In genomic region chr13:84234019-84234418, GRCm38 (mm10) we compare ENCODE assay signal across 27 mouse cellular contexts. TPM values are rescaled to one million over a fixed set of nuclear protein-coding genes. Genes with fewer than 3 reads are reported as not detected.
DNase-seq lines count a peak whose midpoint lies in the region; ATAC-seq and TF ChIP-seq lines count a peak whose summit lies in the region.
"Had no signal": no experiment of that assay in that cellular context is flagged by ENCODE, and none has a peak within 500 bp of the region (broad histone marks: within the 10 kb centered on the region; RNA-seq: fewer than 3 reads in every experiment).

No protein-coding gene starts in this region.

- no peaks in the 10 kb centered on the region for H3K9me3 ChIP-seq in intestine, embryonic 15.5 days
- H3K9me3 ChIP-seq in intestine, embryonic 16.5 days (ENCODE audit: control insufficient read depth, low read length) = peaks cover 11% of the 10 kb centered on the region

- H3K27me3 ChIP-seq in liver, adult 2 months (ENCODE audit: control insufficient read depth, insufficient read depth, low read length) = no peaks in the 10 kb centered on the region
- H3K27me3 ChIP-seq in intestine, embryonic 15.5 days (replicated peaks) = no peaks in the 10 kb centered on the region
- H3K27me3 ChIP-seq in intestine, embryonic 16.5 days (replicated peaks; ENCODE audit: control insufficient read depth, insufficient read depth, low read length) = no peaks in the 10 kb centered on the region
- H3K27me3 ChIP-seq: embryonic facial prominence, embryonic 13.5 days; forebrain, embryonic 13.5 days; heart, embryonic 13.5 days had no signal

- peak; percentile 56 for DNase-seq in liver, adult 2 months (ENCODE audit: extremely low read depth, low read depth, low spot score)
- no peak for DNase-seq in liver
- DNase-seq in left cerebral cortex, adult 18-20 months (ENCODE audit: low spot score in 2 of 2) = no peak
- DNase-seq in thymus, postnatal 4 days = no peak
- DNase-seq: adrenal gland, adult 2 months; adrenal gland, postnatal 14 days; cerebellum, adult 11 months; cerebellum, adult 2 months; cerebellum, adult 9-11 months; cerebellum, postnatal 25 days; embryo, embryonic 11 days; gastrocnemius, postnatal 10 days; gastrocnemius, postnatal 36 days; heart, adult 2 months; heart, postnatal 14 days; heart, postnatal 4 days had no signal

- no peak for TF ChIP-seq POLR2A in liver, adult 2 months (IDR thresholded peaks at IDR 0.05; ENCODE audit: extremely low read depth, insufficient read depth, low read length)

- no peaks in the 10 kb centered on the region for H3K36me3 ChIP-seq in liver, adult 2 months (ENCODE audit: control insufficient read depth, insufficient read depth, low read length)
- H3K36me3 ChIP-seq in intestine, embryonic 15.5 days = no peaks in the 10 kb centered on the region; the same call in 1 of the 2 replicates
- H3K36me3 ChIP-seq in intestine, embryonic 16.5 days (ENCODE audit: control insufficient read depth, insufficient read depth, low read length) = no peaks in the 10 kb centered on the region; the same call in 1 of the 2 replicates

- no peak overlapping the region for H3K4me3 ChIP-seq in liver, adult 2 months (ENCODE audit: insufficient read depth, low read depth, low read length)
- no peak overlapping the region for H3K4me3 ChIP-seq in intestine, embryonic 15.5 days (replicated peaks)
- no peak overlapping the region for H3K4me3 ChIP-seq in intestine, embryonic 16.5 days (ENCODE audit: low read length)
- H3K4me3 ChIP-seq: embryonic facial prominence, embryonic 10.5 days; embryonic facial prominence, embryonic 13.5 days; erythroblast, embryonic 14.5 days; forebrain, embryonic 13.5 days; heart, adult 2 months; heart, embryonic 10.5 days; heart, embryonic 13.5 days had no signal

- peak overlapping the region; percentile 18; the same call in 1 of the 2 replicates for H3K27ac ChIP-seq in liver, adult 2 months (replicated peaks; ENCODE audit: insufficient read depth, low read depth, low read length)
- H3K27ac ChIP-seq in intestine, embryonic 15.5 days = no peak overlapping the region
- no peak overlapping the region for H3K27ac ChIP-seq in intestine, embryonic 16.5 days (ENCODE audit: low read length)
- H3K27ac ChIP-seq: embryonic facial prominence, embryonic 10.5 days; embryonic facial prominence, embryonic 13.5 days; forebrain, embryonic 13.5 days; heart, adult 2 months; heart, embryonic 10.5 days; heart, embryonic 13.5 days; hindbrain, embryonic 14.5 days had no signal

- peak; percentile 75; the same call in 1 of the 2 replicates for ATAC-seq in intestine, embryonic 15.5 days
- ATAC-seq in intestine, embryonic 16.5 days = peak; percentile 87
- ATAC-seq: CD4-positive, CD25-positive, alpha-beta regulatory T cell, adult 4 months; forebrain, embryonic 13.5 days; forebrain, embryonic 16.5 days had no signal

- no peak for TF ChIP-seq CTCF in liver, adult 2 months (IDR thresholded peaks at IDR 0.05; ENCODE audit: low read depth, low read length)

- 53% methylated on average over 2 of the region's 2 CpGs for WGBS in liver, adult 2 months
- WGBS in intestine, embryonic 15.5 days = 80% methylated on average over 2 of the region's 2 CpGs
- WGBS in intestine, embryonic 16.5 days = 70% methylated on average over 2 of the region's 2 CpGs

- no peak overlapping the region for H3K9ac ChIP-seq in liver, adult 2 months (ENCODE audit: low read depth, low read length)
- no peak overlapping the region for H3K9ac ChIP-seq in intestine, embryonic 15.5 days
- no peak overlapping the region for H3K9ac ChIP-seq in intestine, embryonic 16.5 days (ENCODE audit: low read depth, low read length)
- H3K9ac ChIP-seq: embryonic facial prominence, embryonic 13.5 days; forebrain, embryonic 13.5 days; heart, embryonic 13.5 days; hindbrain, embryonic 14.5 days had no signal

- peaks cover 6% of the 10 kb centered on the region for H3K4me1 ChIP-seq in liver, adult 2 months (ENCODE audit: control insufficient read depth, insufficient read depth, low read length)
- H3K4me1 ChIP-seq in intestine, embryonic 15.5 days (replicated peaks) = no peaks in the 10 kb centered on the region
- H3K4me1 ChIP-seq in intestine, embryonic 16.5 days (ENCODE audit: control insufficient read depth, insufficient read depth, low read length) = no peaks in the 10 kb centered on the region
- H3K4me1 ChIP-seq: embryonic facial prominence, embryonic 10.5 days; embryonic facial prominence, embryonic 13.5 days; forebrain, embryonic 13.5 days; heart, embryonic 10.5 days; heart, embryonic 13.5 days had no signal

- H3K79me2 ChIP-seq in liver, adult 2 months (ENCODE audit: control insufficient read depth, insufficient read depth, low read length) = peaks cover 19% of the 10 kb centered on the region; the same call in 1 of the 2 replicates

- H3K4me2 ChIP-seq in intestine, embryonic 15.5 days (replicated peaks) = no peak overlapping the region
- H3K4me2 ChIP-seq in intestine, embryonic 16.5 days (ENCODE audit: low read depth, low read length) = no peak overlapping the region
- H3K4me2 ChIP-seq: embryonic facial prominence, embryonic 13.5 days; forebrain, embryonic 13.5 days; heart, embryonic 13.5 days; hindbrain, embryonic 14.5 days had no signal

RNA-seq across cellular contexts. Expression of gene Tmem161b, which starts 11.9 kb away (rescaled TPM):
- 9.3 and 11.2 TPM in 2 replicates for total RNA-seq in liver, adult 2 months (2014; rRNA removed)
- 2.3 and 2.5 TPM in 2 replicates for polyA plus RNA-seq in liver, adult 2 months (2012; rRNA removed)
- 25.0 and 30.1 TPM in 2 replicates for polyA plus RNA-seq in intestine, embryonic 15.5 days (2015; fragmentation: Nextera tagmentation; extraction: Ambion mirVana)
- polyA plus RNA-seq in intestine, embryonic 16.5 days (2015; fragmentation: Nextera tagmentation; extraction: Ambion mirVana) = 30.7 and 31.7 TPM in 2 replicates
- total RNA-seq in left cerebral cortex, adult 18-20 months (2021) = 10 to 100 TPM; 24.9 to 29.8 TPM
